Mouse (Mus musculus): Measurements from ENCODE around the gene Slc41a3. TPM values are rescaled to one million over a fixed set of nuclear protein-coding genes. Genes with fewer than 3 reads are reported as not detected.
A peak's percentile ranks its signal among the peaks of the same experiment; 100 is the strongest.

Gene Slc41a3
- 1 to 10 TPM; 3.3 to 6.6 (median 5.0) TPM for total RNA-seq (2022)

DNA sequence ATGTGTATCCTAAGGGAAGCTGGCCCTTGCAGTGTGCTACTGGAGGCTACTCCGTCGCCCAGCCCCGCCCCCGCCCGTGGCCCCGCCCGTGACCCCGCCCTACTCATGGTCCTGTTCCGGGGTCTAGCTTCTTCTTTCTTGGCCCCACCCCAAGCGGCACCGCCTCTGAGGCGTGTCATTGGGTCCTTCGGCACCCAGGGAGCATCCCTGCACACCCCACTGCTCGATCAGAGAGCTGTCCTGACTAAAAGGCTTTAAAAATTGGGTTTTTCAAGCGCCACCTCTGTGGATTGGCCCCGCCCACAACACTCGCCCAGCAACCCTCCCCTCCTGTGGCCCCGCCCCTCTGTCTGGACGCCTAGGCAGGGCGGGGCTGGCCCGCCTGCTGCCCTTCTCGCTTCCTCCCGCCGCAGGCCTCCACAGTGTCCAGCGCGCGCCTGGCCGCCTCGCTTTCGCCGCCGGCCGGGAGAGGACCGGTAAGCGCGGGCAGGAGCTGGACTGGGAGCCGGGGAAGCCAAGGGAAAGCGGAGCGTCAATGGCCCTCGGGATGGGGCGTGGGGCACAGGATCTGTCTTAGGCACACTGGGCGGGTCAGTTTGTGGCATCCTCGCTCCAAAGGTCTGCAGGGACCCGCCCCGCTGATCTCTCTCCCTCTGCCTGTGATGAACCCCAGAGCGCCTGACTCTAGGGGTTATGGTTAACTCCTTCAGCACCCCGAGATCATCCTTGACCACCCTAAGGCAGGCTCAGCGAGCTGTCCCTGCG, at the start of gene Slc41a3:
TSS of gene Slc41a3 (plus strand) at position 193 of the 765 bp plus-strand sequence.
- DNase-seq (ENCODE audit: low spot score in 2 of 2) = peak; percentile 81 to 82

DNA sequence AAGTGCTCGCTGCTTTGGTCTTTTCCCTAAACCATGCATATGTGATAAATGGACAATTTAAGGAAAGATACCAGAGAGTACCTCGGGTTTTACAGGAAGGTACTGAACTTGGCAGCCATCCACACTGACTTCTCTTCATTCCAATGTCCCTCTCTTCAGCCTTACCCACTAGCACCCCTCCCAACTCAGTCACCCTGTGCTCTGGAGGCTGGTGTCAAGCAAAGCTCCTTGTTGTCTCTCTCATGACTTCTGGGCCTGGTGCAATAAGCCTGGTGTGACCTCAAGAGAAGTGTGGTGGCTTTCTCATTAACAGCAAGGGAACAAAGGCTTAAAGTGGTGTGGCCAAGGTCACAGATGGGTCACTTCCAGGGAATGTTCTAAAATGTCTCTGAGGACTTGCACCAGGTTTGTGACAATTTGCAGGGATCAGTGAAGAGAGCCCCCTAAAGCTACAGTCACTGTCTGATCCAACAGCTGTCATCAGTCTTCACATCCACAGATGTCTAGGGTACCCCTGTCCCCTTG, 47.9 kb upstream of the Slc41a3 start:
- DNase-seq (ENCODE audit: low spot score in 2 of 2) = no peak

DNA sequence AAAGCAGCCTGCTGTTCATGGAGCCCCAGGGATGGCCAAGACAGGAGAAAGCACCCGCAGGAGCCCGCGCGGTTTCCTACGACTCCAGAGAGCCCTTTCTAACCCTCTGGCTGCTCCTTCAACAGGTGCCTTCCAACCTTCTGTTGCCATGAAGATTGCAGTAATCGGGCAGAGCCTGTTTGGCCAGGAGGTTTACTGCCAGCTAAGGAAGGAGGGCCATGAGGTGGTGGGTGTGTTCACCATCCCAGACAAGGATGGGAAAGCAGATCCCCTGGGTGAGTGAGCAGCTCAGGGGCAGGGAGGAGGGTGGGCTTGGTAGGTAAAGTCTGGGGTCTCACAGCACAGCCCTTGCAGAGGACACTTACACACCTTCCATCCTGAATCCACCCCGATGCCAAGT, 47.4 kb upstream of the Slc41a3 start:
- no peak for DNase-seq (ENCODE audit: low spot score in 2 of 2)

DNA sequence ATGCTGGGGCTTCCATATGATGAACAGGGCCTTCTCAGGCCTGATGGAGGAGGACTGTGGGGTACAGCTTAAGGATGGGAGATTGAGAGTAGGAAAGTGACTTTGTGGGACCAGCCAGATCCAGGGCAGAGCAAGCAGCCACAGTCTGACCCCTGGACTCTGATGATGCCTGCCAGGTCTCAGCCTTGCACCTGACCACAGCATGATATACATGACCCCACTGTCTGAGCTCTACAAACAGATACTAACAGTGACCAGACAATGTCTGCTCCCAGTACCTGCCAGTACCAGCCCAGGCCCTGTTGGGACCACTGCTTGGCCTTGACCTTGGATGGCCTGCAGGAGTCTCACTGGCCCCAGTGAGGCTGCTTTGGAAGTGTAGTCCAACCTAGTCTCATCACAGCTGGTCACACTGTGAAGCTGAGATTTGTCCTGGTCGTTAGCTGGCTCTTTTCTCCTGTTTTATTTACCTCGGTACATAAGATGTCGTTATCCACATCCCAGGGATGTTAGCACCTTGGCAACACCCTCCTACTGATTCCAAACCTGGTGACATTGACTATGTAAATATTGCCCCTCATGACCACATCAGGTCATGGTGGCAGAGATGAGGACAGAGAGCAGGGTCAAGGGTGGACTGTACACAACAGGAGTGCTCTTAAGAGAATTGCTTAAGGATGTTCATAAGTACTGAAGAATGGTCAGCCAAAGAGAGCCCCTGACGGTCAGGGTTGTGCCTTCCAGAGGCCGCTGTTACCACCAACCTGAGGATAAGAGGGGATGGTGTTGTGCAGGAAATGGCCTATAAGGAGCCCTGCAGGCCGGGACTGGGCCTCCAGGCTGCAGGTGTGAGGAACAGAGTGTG, 46.5 kb upstream of the Slc41a3 start:
- no peak for DNase-seq (ENCODE audit: low spot score in 2 of 2)

DNA sequence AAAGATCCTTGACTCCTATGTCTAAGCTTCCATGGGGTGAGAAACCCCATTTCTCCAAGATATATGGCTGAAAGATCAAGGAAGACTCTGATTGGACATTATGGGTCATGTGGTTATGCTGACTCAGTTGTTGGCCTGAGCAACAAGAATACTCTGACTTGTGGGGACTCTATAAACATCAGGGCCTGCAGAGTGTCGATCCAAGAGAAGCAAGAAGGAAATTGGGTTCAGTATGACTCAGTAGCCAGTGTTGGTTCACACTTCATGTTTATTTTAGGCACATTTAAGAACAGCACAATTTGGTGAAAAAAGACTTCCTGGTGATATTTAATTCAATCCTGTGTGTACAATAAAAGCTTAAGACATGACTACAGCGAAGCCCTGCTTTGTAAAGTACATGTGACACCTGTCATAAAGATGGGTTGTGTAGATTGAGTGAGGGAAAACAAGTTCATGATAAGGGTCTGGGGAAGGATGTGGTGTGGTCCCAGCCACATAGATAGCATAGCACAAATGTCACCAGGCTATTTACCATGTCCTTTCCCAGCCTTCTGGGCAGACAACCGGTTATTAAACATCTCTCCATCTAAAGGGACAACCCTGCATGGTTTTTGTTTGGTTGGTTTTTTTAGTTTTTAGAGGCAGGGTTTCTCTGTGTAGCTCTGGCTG, 44.0 kb upstream of the Slc41a3 start:
- no peak for DNase-seq (ENCODE audit: low spot score in 2 of 2)

DNA sequence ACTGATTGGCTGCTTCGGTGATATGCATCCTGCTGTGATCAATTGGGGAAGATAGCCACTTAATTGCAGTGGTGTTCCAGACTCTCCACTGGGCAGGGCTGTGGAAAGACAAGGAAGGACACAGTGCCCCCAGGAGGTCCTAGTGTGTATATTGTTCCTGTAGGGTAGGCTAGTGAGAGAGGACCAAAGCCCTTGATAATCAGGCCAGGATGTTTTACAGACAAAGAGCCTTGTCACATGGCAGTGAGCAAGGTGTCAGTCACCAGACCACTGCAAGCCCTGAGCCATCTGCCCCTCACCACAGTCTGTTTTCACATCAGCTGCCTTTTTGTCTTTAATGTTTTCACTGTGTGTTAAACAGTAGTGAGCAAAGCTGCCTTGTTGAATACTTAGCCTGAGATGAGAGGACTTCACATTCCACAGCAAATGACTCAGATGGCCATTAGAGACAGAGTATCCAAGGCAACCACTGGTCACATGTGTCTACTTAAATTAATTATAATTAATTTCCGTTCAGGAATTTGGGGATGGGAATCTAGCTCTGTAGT, 43.2 kb upstream of the Slc41a3 start:
- DNase-seq (ENCODE audit: low spot score in 2 of 2) = no peak

DNA sequence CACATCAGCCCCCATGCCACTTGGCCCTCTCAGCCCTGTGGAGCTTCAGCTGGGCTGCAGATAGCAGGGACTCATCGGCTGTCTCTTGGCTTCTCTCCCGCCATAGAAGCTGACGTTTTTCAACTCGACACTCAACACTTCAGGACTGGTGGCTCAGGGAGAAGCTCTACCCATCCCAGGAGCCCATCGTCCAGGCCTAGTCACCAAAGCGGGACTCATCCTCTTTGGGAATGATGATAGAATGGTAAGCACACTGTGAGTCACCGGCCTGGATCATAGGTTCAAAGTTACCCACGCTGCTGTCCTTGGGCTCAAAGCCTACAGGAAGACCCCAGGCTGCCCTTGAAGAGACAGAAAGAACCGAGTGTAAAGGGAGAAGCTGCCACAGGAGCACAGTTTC, 40.3 kb upstream of the Slc41a3 start:
- DNase-seq (ENCODE audit: low spot score in 2 of 2) = no peak

DNA sequence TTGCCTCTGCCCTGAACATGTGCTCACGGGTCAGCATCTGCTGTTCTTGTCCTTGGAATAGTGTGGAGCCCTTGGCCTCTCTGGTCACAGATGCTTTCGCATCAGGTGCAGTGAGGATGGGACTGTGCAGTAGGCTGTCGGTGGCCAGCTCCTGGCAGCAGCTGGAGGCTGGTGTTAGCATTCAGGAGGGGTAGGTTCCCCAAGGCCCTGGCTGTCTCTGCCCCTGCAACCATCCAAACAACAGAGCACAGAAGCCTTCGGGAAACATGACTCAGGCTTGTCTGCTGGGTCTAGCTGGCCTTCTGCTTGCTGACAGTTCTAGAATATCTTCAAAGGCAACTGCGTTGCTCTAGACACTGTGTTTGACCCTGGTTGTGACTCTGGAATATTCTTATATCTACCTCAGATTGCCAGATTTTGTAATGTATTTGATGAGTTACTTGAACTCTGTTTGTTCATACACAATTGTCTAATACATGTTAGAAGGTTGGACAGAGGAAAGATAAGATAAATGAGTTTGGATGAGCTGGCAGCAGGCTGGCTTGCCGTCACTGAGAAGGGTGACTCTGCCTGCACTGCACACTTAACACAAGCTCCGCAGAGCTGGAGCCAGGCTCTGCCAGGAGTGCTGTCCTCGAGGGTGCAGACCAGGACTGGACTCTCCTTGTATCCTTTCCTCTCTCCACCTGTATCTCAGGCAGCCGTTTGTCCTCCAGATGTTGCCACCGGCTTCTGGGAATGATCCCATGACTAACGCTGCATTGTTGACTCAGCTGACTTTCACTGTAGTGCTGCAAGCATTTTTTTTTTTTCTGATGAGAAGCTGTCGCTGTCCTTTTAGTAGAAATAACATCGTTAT, 38.9 kb upstream of the Slc41a3 start:
- no peak for DNase-seq (ENCODE audit: low spot score in 2 of 2)

DNA sequence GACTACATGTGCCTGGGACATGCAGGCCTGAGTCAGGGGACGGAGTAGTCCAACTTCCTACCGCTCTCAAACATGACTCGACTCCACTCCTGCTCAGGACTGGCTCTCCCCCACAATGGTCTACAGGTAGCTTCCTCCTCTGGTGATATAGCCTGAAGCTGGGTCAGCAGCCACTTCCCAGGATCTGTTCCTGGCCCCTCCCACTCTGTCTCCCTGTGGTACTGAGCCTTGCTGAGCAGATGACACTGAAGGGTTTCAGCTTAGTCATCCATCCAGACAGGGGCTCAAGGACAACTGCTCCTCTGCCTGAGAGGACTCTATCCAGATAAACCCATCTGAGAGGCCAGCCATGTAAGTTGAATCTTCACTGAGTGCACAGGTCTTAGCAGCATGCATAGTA, 37.0 kb upstream of the Slc41a3 start:
- DNase-seq (ENCODE audit: low spot score in 2 of 2) = no peak

DNA sequence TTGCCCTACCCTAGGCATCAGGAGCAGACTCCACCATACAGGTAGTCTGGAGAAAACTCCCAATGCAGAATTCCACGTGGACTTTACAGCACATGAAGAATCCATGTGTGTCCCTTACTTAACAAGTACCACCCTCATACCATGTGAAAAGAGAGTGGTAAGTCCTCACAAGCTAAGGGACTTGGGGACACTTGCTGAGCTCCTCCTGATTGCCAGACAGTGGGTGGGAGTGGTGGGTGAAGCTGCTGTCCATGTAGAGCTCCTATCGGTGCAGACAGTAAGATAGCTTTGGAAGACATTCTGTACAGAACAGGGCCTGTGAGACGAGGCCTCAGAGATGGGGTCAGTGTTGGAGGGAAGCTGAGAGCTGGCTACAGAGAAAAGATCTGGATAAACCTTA, 36.6 kb upstream of the Slc41a3 start:
- no peak for DNase-seq (ENCODE audit: low spot score in 2 of 2)

DNA sequence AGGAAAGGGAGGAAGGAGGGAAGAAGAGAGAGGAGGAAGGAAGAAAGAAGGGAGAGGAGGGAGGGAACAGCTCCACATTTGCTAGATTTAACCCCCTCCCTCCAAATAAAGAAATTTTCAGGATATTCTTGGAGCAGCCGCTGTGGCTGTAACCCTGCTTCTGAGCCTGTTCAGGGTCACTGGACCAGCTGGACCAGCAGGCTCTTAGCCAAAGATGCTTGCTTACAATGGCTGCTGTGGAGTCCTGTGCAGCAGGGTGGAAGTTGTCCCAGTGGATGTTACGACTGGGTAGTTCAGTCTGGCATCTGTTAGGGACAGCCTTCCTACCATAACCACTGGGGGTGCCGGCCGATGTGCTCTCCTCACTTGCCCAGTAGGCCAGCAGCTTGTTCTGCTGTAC, 35.8 kb upstream of the Slc41a3 start:
- no peak for DNase-seq (ENCODE audit: low spot score in 2 of 2)

DNA sequence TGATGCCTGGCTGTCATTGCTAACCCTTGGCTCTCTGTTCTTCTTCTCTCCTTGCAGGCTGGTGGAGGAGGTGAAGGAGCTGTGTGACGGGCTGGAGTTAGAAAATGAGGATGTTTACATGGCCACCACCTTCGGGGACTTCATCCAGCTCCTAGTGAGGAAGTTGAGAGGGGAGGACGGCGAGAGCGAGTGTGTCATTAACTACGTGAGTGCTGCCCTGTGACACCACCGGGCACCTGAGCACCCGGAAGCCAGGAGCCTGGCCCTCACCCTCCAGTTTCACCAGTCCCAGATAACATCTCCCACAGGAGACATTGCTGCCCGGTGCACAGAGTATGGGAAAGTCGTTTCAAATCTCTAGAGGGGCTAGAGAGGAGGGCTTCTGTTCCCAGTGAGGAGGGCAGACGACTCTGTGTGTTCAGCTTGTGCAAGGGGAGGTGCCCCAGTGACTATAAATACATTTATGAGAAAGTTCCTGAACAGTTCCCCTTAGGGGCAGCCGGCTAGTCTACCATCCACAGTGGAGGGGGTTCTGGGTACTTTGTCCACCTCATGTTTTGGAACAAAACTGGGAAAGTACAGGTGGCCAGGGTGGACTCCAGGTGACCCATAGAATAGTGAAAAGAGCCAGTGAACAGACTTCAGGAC, 34.7 kb upstream of the Slc41a3 start:
- no peak for DNase-seq (ENCODE audit: low spot score in 2 of 2)

DNA sequence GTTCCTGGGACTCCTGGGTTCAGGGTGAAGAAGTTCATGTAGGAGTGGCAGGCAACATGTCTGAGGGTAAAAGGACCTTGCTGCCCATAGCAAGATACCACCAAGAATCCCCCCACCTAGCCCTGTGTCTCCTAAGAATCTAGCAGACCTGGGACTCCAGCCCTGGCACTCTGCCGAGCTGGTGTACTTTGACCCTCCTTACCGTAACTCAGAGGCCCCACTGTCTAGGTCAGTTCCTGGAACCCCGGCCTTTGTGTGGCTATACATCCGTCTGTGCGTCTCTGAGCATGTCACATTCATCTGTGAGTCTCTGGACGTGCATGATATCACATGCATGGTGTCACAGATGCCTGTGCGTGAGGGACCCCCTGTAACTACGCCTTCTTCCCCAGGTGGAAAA, 34.1 kb upstream of the Slc41a3 start:
- DNase-seq (ENCODE audit: low spot score in 2 of 2) = no peak

DNA sequence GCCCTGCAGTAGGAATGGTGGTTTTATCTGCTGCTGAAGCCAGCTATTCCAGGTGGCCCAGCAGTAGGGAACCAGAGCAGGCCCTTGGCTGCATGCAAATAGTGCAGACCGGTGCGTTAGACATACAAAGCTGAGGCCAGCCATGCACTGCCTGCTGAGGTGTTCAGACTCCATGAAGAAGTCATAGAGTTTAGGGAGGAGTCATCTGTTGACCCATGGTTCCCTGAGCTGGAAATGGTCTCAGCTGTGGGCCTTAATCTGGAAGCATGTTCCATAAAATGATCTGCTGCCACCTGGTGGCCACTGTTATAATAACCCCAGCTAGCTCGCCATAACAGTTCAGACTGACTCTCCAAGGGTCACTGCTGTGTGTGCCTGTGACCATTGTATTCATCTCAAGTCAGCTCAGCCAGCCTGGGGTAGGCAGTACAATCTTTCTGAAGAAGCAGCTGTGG, 29.2 kb upstream of the Slc41a3 start:
- peak; percentile 47 to 84 for DNase-seq (ENCODE audit: low spot score in 2 of 2)

DNA sequence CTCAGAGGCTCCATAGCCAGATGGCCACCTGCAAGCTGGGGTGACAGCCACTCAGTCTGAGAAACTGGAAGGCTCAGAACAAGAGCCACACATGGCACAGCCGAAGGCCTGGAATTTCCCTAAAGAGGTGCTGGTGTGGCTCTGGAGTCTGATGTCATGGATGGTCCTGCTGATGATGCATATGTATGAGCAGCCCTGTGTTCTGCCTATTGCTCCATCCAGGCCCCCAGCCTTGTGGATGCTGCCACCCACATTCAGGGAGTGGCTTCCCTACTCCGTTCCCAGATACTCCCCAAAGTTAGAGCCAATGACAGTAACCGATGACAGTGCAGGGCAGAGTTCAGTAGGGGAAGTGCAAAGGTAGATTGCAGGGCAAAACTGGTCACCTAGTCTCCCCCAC, 26.4 kb upstream of the Slc41a3 start:
- DNase-seq (ENCODE audit: low spot score in 2 of 2) = no peak

DNA sequence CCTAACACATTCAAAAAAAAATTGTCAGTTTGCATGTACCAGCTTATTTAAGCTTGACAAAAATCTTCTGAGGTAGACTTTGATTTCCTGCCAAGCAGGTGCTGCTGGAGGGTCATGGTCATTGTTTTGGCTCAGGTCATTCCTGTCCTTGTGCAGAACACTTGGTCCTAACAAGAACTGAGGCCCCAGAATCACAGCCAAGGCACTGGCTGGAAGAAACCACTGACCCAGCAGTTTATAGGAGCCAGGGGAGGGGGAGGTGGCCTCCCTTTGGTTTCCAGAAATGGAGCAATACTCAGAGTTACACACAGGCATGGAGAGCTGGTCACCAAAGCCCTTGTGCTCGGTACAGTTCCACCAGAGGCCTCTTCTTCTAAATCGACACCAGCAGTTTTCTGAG, 22.2 kb upstream of the Slc41a3 start:
- DNase-seq (ENCODE audit: low spot score in 2 of 2) = no peak

DNA sequence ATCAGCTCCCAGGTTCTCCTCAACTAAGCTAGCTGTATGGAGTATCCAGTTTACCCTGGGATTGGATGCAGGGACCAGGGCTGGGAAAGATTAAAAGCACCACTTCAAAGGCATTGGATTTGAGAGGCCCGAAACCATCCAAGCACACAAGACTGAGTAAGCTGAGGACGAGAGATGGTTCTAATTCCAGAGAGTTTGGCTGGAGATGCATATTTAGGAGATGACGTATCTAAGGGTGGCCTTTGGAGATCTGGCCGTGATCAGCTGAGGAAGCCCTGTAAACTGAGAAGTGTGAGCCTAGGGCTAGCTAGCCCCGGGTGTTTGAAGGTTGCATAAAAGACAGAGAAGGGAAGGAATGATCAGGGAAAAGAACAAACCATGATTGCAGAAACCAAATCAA, 16.4 kb upstream of the Slc41a3 start:
- no peak for DNase-seq (ENCODE audit: low spot score in 2 of 2)

DNA sequence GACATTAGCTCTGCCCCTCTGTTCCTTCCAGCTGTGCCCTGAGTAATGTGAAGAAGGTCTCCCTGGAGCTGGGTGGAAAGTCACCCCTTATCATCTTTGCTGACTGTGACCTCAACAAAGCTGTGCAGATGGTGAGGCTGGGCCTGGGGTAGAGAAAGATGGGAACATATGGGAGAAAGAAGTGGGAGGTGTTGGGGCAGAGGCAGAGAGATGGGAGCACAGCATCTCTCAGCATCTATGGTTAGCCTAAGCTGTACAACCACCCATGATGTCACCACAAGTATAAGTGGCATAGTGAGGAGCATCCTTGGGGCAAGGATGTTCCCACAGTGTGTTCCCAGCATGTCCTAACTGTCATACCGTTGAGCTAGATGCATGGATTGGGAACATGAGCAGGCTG, 13.8 kb upstream of the Slc41a3 start:
- DNase-seq (ENCODE audit: low spot score in 2 of 2) = no peak

DNA sequence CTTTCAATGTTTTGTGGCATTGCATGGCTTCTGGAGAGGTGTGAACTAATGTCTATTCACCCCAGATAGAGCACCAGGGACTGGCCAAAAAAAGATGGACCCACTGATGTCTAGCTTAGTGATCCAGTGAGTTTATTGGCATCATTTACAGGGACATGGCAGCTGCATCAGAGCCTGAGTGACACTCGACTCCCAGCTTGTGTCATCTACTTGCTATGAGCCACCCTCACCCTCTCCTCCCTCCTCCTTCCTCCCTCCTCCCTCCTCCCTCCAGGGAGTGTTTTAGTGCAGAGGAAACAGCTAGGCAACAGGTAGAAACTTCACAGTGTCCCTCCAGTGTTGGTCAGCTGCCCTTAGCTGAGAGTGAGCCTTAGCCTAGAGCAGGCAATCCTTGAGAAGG, 9.6 kb upstream of the Slc41a3 start:
- no peak for DNase-seq (ENCODE audit: low spot score in 2 of 2)

DNA sequence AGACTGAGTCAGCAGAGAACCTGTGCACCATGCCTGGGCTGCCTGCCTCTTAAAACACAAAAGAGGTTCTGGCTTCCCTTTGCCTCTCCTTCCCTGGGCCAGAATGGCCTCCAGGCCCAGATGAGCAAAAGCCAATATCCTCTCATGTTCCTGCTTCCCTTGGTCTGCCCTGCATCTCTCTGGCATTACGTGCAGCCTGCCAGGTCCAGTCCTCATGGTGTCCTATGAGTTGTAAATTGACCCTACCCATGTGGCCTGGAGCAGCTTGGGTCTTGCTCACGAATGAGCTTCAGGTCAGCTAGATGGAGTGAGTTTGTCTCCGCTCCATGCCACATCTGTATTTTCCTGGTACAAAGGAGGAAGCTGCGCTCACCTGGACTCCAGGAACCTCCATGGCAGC, 7.5 kb upstream of the Slc41a3 start:
- no peak for DNase-seq (ENCODE audit: low spot score in 2 of 2)

All from layer of hippocampus, adult 8-10 months (tissue).